Mouse (Mus musculus): ENCODE results near the gene Olfr1154.

Gene Olfr1154

GRCm38 (mm10) chr2:87905066-87905465 lies at the start of gene Olfr1154:
Olfr1154 (minus strand) TSS chr2:87905166.
- DNase-seq = no peak

GRCm38 (mm10) chr2:87953000-87953399 lies 48.0 kb upstream of the Olfr1154 start, which contains the start of gene Olfr1156:
Olfr1156 (minus strand) TSS chr2:87953100.
- DNase-seq = no peak

GRCm38 (mm10) chr2:87945037-87945436 lies 40.1 kb upstream of the Olfr1154 start, which contains the start of gene Olfr1155:
Olfr1155 (minus strand) TSS chr2:87945137.
- no peak for DNase-seq

GRCm38 (mm10) chr2:87894662-87895061 lies 10.3 kb downstream of the Olfr1154 start, which contains the start of gene Olfr1153:
Olfr1153 (plus strand) TSS chr2:87894962.
- DNase-seq = no peak

GRCm38 (mm10) chr2:87866192-87866591 lies 38.8 kb downstream of the Olfr1154 start, which contains the start of gene Olfr1152:
Olfr1152 (plus strand) TSS chr2:87866492.
- no peak for DNase-seq

GRCm38 (mm10) chr2:87855562-87855961 lies 49.4 kb downstream of the Olfr1154 start, which contains the start of gene Olfr1151:
Olfr1151 (plus strand) TSS chr2:87855862.
- DNase-seq = no peak

Data from right cerebral cortex, postnatal 25 days (tissue).